Mouse (Mus musculus) frontal cortex, adult 2 months (tissue): ENCODE measurements around the gene Zfp788. TPM values are rescaled to one million over a fixed set of nuclear protein-coding genes. Genes with fewer than 3 reads are reported as not detected.
"Not testable (repeated sequence)": the region's sequence is repeated elsewhere in the genome, so short reads cannot be mapped to it uniquely, and the experiment has no call there.

Experiments
- DNase-seq, 2 experiments: peaks; one replicate each; pipeline ENCODE4 v3.0.0; 2022; ENCODE audit warnings: low spot score in 1 of 2; ENCODE audit errors: extremely low spot score in 1 of 2
- polyA plus RNA-seq: library from polyadenylated mRNA; depleted of rRNA; stranded (reverse); fragments of >200 nt; gene quantifications from 2 replicates; pipeline ENCODE4 v1.2.3, GENCODE M21; 2012; rRNA removed

Zfp788 gene
- polyA plus RNA-seq, result 18.6 and 21.1 TPM in 2 replicates

GRCm38 (mm10) chr7:41632409-41633220 lies at the start of gene Zfp788:
TSS of gene Zfp788 (plus strand) at chr7:41633203.
- DNase-seq, result peak; percentile 97 to 98

- not testable (repeated sequence) for DNase-seq
These were observed 45.2 kb upstream of the Zfp788 start for GRCm38 (mm10) chr7:41587831-41588230.

GRCm38 (mm10) chr7:41598615-41599014 lies 34.4 kb upstream of the Zfp788 start:
- DNase-seq, result no peak

GRCm38 (mm10) chr7:41599034-41599813 lies 33.8 kb upstream of the Zfp788 start, which contains the start of gene 2610021A01Rik:
TSS of gene 2610021A01Rik (plus strand) at chr7:41599230.
- DNase-seq, result peak; percentile 89 to 96

DNA sequence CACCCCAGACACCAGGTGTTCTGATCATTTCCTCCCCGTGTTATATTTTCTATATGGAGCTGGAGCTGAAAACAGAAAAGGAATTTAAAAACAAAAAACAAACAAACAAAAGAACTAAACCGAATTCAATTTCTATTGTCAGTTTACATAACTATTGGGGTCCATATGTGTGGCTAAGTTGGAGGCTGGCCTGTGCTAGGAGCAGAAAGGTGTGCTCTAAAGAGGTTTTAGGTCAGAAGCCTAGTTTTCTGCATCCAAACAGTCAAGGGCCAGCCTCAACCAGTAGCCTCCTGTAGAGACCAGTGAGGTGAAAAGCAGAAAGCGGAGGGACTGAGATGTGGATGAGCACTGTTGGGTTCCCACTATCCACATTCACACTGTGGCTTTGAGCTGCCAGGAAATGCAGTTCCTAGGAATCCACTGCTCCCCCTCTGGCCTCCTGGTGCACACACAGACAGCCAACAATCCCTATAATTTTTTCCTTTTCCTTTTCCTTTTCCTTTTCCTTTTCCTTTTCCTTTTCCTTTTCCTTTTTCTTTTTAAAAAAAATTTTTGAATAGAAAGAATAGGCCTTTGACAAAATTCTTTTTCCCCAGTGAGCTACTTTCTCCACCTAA lies 33.0 kb upstream of the Zfp788 start:
- DNase-seq, result no peak

DNA sequence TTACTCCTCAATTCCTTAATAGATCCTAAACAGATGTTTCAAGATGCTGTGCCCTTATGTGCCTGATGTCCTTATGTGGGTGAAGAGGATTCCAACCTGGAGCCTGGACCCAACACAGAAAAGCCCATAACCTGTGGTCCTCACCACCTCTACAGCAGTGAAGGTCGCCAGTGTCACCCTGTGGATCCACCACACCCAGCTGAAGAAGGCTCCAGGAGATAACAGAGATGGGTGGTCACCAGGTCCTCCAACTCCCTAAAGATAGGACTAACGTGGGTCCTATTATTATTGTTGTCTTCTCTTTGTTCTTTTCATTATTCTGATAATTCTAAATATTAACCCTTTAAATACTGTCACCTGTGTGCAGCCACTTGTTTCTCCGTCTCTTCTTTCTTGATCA lies 21.3 kb upstream of the Zfp788 start:
- no peak for DNase-seq

GRCm38 (mm10) chr7:41616241-41616640 lies 16.8 kb upstream of the Zfp788 start:
- DNase-seq, result not testable (repeated sequence)

GRCm38 (mm10) chr7:41633221-41633984 lies 400 bp downstream of the Zfp788 start:
- peak; percentile 93 to 95 for DNase-seq

- not testable (repeated sequence) for DNase-seq
These were observed 41.3 kb downstream of the Zfp788 start for GRCm38 (mm10) chr7:41674326-41674725.

Other genes starting within 250 kb of the Zfp788 start
- 8.0 and 8.4 TPM in 2 replicates for gene AI987944, start 239.8 kb upstream of the Zfp788 start, polyA plus RNA-seq
- 0.86 TPM in 2 replicates for gene Vmn2r57, start 184.5 kb upstream of the Zfp788 start, polyA plus RNA-seq
- gene Gm20449, start 133.8 kb upstream of the Zfp788 start, polyA plus RNA-seq, result 0.21 and 0.32 TPM in 2 replicates
- 7.4 and 7.5 TPM in 2 replicates for gene AW146154, start 133.3 kb upstream of the Zfp788 start, polyA plus RNA-seq
- gene Gm6871, start 59.5 kb upstream of the Zfp788 start, polyA plus RNA-seq, result not detected in 2 replicates
- 13.2 and 13.6 TPM in 2 replicates for gene 2610021A01Rik, start 34.0 kb upstream of the Zfp788 start, polyA plus RNA-seq
- gene Vmn2r58, start 239.5 kb downstream of the Zfp788 start, polyA plus RNA-seq, result not detected in 2 replicates